Mouse (Mus musculus) embryonic facial prominence, embryonic 10.5 days (tissue): ENCODE measurements around the gene Zfhx3. TPM values are rescaled to one million over a fixed set of nuclear protein-coding genes. Genes with fewer than 3 reads are reported as not detected.

ENCODE experiments used
- DNase-seq: peaks from one replicate; pipeline ENCODE4 v3.0.0-alpha.2; 2017; ENCODE audit warnings: low spot score
- H3K27ac ChIP-seq: fragments of 300-500 bp; sonication (generic); replicated peaks from 2 replicates; pipeline ENCODE4 v1.5.1; 2016; ENCODE audit warnings: mild to moderate bottlenecking
- H3K27me3 ChIP-seq: fragments of 300-500 bp; sonication (generic); replicated peaks from 2 replicates; pipeline ENCODE4 v1.6.1; 2016; ENCODE audit warnings: low read depth, mild to moderate bottlenecking; ENCODE audit not compliant: poor library complexity, severe bottlenecking
- H3K36me3 ChIP-seq: fragments of 300-500 bp; sonication (generic); replicated peaks from 2 replicates; pipeline ENCODE4 v1.6.1; 2016; ENCODE audit warnings: mild to moderate bottlenecking, moderate library complexity
- H3K4me1 ChIP-seq: fragments of 300-500 bp; sonication (generic); 2 replicates; pipeline ENCODE4 v1.6.1; 2016
- H3K4me3 ChIP-seq: fragments of 300-500 bp; sonication (generic); 2 replicates; pipeline ENCODE4 v1.5.1; 2016; ENCODE audit warnings: mild to moderate bottlenecking, moderate library complexity
- H3K9me3 ChIP-seq: fragments of 300-500 bp; sonication (generic); 2 replicates; pipeline ENCODE4 v1.6.1; 2016; ENCODE audit warnings: mild to moderate bottlenecking
- WGBS: fragments of 180-500 bp; shearing (Covaris S2); methylation state at CpG from one replicate; pipeline ENCODE4 v1.1.7; 2016; 5-methylcytosine and 5-hydroxymethylcytosine counted together
- polyA plus RNA-seq: library from polyadenylated mRNA; unstranded; fragments of >200 nt; fragmentation: Nextera tagmentation; extraction: Ambion mirVana; gene quantifications from 2 replicates; pipeline ENCODE4 v1.2.1, GENCODE M21; 2016

Gene Zfhx3
- polyA plus RNA-seq, 1 experiment from 2014 or later, result 18.8 TPM

- no peak for DNase-seq
- Histone ChIP-seq H3K36me3 (peaks cover 50% of the 10 kb centered on the region), H3K4me1 (peaks cover 33% of the 10 kb centered on the region), H3K27me3 (no peaks in the 10 kb centered on the region), H3K9me3 (no peaks in the 10 kb centered on the region), H3K27ac (peak overlapping the region; percentile 48; the same call in 1 of the 2 replicates), H3K4me3 (no peak overlapping the region)
- WGBS, result 66% methylated on average over 12 of the region's 12 CpGs
Observed at GRCm38 (mm10) chr8:108854444-108855102, 912.1 kb downstream of the Zfhx3 start.

GRCm38 (mm10) chr8:108859001-108859400 lies 916.6 kb downstream of the Zfhx3 start:
- peaks cover 33% of the 10 kb centered on the region for H3K4me1 ChIP-seq
- no peaks in the 10 kb centered on the region for H3K9me3 ChIP-seq
- no peaks in the 10 kb centered on the region for H3K27me3 ChIP-seq
- 86% methylated on average over 8 of the region's 8 CpGs for WGBS
- no peak overlapping the region for H3K27ac ChIP-seq
- no peak overlapping the region for H3K4me3 ChIP-seq
- DNase-seq, result no peak
- H3K36me3 ChIP-seq, result peaks cover 66% of the 10 kb centered on the region

- Histone ChIP-seq H3K4me3 (no peak overlapping the region), H3K36me3 (peaks cover 74% of the 10 kb centered on the region), H3K9me3 (no peaks in the 10 kb centered on the region), H3K4me1 (peaks cover 27% of the 10 kb centered on the region), H3K27ac (no peak overlapping the region), H3K27me3 (no peaks in the 10 kb centered on the region)
- 80% methylated on average over 9 of the region's 9 CpGs for WGBS
- DNase-seq, result no peak
Observed at GRCm38 (mm10) chr8:108859983-108860382, 917.5 kb downstream of the Zfhx3 start.

- WGBS, result 79% methylated on average over 10 of the region's 10 CpGs
- Histone ChIP-seq H3K4me1 (peaks cover 53% of the 10 kb centered on the region), H3K36me3 (peaks cover 59% of the 10 kb centered on the region)
Observed at GRCm38 (mm10) chr8:108863440-108863839, 921.0 kb downstream of the Zfhx3 start.

GRCm38 (mm10) chr8:108866430-108866829 lies 924.0 kb downstream of the Zfhx3 start:
- no peak for DNase-seq
- Histone ChIP-seq H3K4me3 (no peak overlapping the region), H3K27ac (no peak overlapping the region; the same call in 1 of the 2 replicates), H3K9me3 (no peaks in the 10 kb centered on the region), H3K36me3 (peaks cover 50% of the 10 kb centered on the region), H3K4me1 (peaks cover 58% of the 10 kb centered on the region), H3K27me3 (no peaks in the 10 kb centered on the region)
- 93% methylated on average over 7 of the region's 7 CpGs for whole genome bisulfite sequencing

More at GRCm38 (mm10) chr8:108863440-108863839, 921.0 kb downstream of the Zfhx3 start:
- no peak overlapping the region for H3K4me3 ChIP-seq
- no peaks in the 10 kb centered on the region for H3K9me3 ChIP-seq
- no peaks in the 10 kb centered on the region for H3K27me3 ChIP-seq
- DNase-seq, result no peak
- H3K27ac ChIP-seq, result no peak overlapping the region

- H3K36me3 ChIP-seq, result peaks cover 49% of the 10 kb centered on the region
- no peaks in the 10 kb centered on the region for H3K9me3 ChIP-seq
- no peaks in the 10 kb centered on the region for H3K27me3 ChIP-seq
- 78% methylated on average over 13 of the region's 13 CpGs for WGBS
- H3K4me1 ChIP-seq, result peaks cover 54% of the 10 kb centered on the region
- no peak overlapping the region for H3K4me3 ChIP-seq
- DNase-seq, result no peak
- H3K27ac ChIP-seq, result no peak overlapping the region
Observed at GRCm38 (mm10) chr8:108867482-108868258, 925.2 kb downstream of the Zfhx3 start.

- H3K27ac ChIP-seq, result no peak overlapping the region
- no peak for DNase-seq
- no peak overlapping the region for H3K4me3 ChIP-seq
- WGBS, result 85% methylated on average over 14 of the region's 14 CpGs
- peaks cover 53% of the 10 kb centered on the region for H3K36me3 ChIP-seq
- no peaks in the 10 kb centered on the region for H3K9me3 ChIP-seq
- peaks cover 46% of the 10 kb centered on the region for H3K4me1 ChIP-seq
- H3K27me3 ChIP-seq, result no peaks in the 10 kb centered on the region
Observed at GRCm38 (mm10) chr8:108868259-108869090, 926.0 kb downstream of the Zfhx3 start.

- peaks cover 4% of the 10 kb centered on the region; the same call in 1 of the 2 replicates for H3K9me3 ChIP-seq
Observed at GRCm38 (mm10) chr8:108869420-108869819, 927.0 kb downstream of the Zfhx3 start.

GRCm38 (mm10) chr8:108869935-108870334 lies 927.5 kb downstream of the Zfhx3 start:
- peaks cover 53% of the 10 kb centered on the region for H3K36me3 ChIP-seq
- H3K27me3 ChIP-seq, result no peaks in the 10 kb centered on the region
- 78% methylated on average over 5 of the region's 5 CpGs for WGBS
- H3K4me1 ChIP-seq, result peaks cover 39% of the 10 kb centered on the region
- peaks cover 4% of the 10 kb centered on the region; the same call in 1 of the 2 replicates for H3K9me3 ChIP-seq
- no peak for DNase-seq
- no peak overlapping the region for H3K4me3 ChIP-seq
- H3K27ac ChIP-seq, result no peak overlapping the region

More at GRCm38 (mm10) chr8:108869420-108869819, 927.0 kb downstream of the Zfhx3 start:
- WGBS, result 82% methylated on average over 3 of the region's 3 CpGs
- no peaks in the 10 kb centered on the region for H3K27me3 ChIP-seq
- H3K27ac ChIP-seq, result no peak overlapping the region
- peaks cover 42% of the 10 kb centered on the region for H3K4me1 ChIP-seq
- H3K4me3 ChIP-seq, result no peak overlapping the region
- H3K36me3 ChIP-seq, result peaks cover 55% of the 10 kb centered on the region
- no peak for DNase-seq

GRCm38 (mm10) chr8:108870371-108870770 lies 927.9 kb downstream of the Zfhx3 start:
- H3K27me3 ChIP-seq, result no peaks in the 10 kb centered on the region
- peaks cover 35% of the 10 kb centered on the region for H3K4me1 ChIP-seq
- H3K36me3 ChIP-seq, result peaks cover 52% of the 10 kb centered on the region
- H3K9me3 ChIP-seq, result peaks cover 4% of the 10 kb centered on the region; the same call in 1 of the 2 replicates
- H3K27ac ChIP-seq, result no peak overlapping the region
- no peak for DNase-seq
- no peak overlapping the region for H3K4me3 ChIP-seq
- 88% methylated on average over 3 of the region's 3 CpGs for WGBS

GRCm38 (mm10) chr8:108875722-108876121 lies 933.3 kb downstream of the Zfhx3 start:
- WGBS, result 86% methylated on average over 5 of the region's 5 CpGs
- peaks cover 69% of the 10 kb centered on the region for H3K36me3 ChIP-seq
- DNase-seq, result no peak
- peaks cover 5% of the 10 kb centered on the region; the same call in 1 of the 2 replicates for H3K4me1 ChIP-seq
- H3K4me3 ChIP-seq, result no peak overlapping the region
- H3K27me3 ChIP-seq, result no peaks in the 10 kb centered on the region
- H3K9me3 ChIP-seq, result peaks cover 4% of the 10 kb centered on the region; the same call in 1 of the 2 replicates
- no peak overlapping the region for H3K27ac ChIP-seq

- Histone ChIP-seq H3K9me3 (no peaks in the 10 kb centered on the region), H3K4me1 (peaks cover 24% of the 10 kb centered on the region), H3K27ac (no peak overlapping the region), H3K36me3 (peaks cover 59% of the 10 kb centered on the region), H3K27me3 (no peaks in the 10 kb centered on the region), H3K4me3 (no peak overlapping the region)
- DNase-seq, result no peak
- WGBS, result 92% methylated on average over 6 of the region's 6 CpGs
Observed at GRCm38 (mm10) chr8:108880101-108880500, 937.7 kb downstream of the Zfhx3 start.
